Mouse (Mus musculus) spleen, adult 2 months (tissue): ENCODE measurements around the gene Cep250.

Source experiments
- CTCF ChIP-seq: fragments of 200-500 bp; IDR thresholded peaks from 2 replicates; pipeline ENCODE4 v1.5.1; 2011; ENCODE audit warnings: mild to moderate bottlenecking, inconsistent platforms; ENCODE audit not compliant: insufficient read depth, insufficient read length, insufficient replicate concordance; ENCODE audit errors: extremely low read depth
- POLR2A ChIP-seq: fragments of 200-500 bp; IDR thresholded peaks from 2 replicates; pipeline ENCODE4 v1.6.1; 2011; ENCODE audit warnings: low read depth, low read length, inconsistent platforms

- TF ChIP-seq POLR2A (no peak), CTCF (no peak)
These were observed 12.8 kb upstream of the Cep250 start for GRCm38 (mm10) chr2:155943463-155943862.
